Mouse (Mus musculus): Measurements from ENCODE around the gene Arl2. TPM values are rescaled to one million over a fixed set of nuclear protein-coding genes. Genes with fewer than 3 reads are reported as not detected.
"Not testable (repeated sequence)": the region's sequence is repeated elsewhere in the genome, so short reads cannot be mapped to it uniquely, and the experiment has no call there.

Gene Arl2
- total RNA-seq, 2 experiments from 2014 or later = 61.2 to 69.7 TPM

DNA sequence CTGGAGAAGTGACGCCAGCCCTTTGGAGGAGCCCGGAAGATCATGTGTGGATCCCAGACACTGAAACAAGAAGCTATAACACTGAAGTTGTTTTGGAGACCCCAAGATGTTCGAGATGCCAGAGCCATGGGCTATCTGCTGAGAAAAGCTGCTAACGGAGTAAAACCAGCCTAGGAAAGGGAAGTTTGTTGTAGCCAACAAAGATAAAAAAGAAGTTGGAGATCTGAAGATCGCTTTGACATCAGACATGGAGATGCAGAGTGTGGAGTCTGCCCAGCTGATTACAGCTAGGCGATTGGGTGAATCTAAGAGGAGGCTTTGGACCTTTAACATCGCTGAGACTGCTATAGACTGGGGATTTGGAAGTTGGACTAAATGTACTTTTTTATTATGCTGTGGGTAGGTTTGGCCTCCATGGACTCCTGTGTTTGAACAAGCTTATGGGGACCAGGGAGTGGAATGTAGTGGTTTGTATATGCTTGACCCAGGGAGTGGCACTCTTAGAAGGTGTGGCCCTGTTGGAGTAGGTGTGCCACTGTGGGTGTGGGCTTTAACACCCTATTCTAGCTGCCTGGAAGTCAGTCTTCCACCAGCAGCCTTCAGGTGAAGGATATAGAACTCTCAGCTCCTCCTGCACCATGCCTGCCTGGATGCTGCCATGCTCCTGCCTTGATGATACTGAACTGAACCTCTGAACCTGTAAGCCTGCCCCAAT is 10.8 kb downstream of the Arl2 start:
- intact Hi-C loops (cut with DNase I); DNase-seq (ENCODE audit: low spot score in 2 of 2): not testable (repeated sequence)

DNA sequence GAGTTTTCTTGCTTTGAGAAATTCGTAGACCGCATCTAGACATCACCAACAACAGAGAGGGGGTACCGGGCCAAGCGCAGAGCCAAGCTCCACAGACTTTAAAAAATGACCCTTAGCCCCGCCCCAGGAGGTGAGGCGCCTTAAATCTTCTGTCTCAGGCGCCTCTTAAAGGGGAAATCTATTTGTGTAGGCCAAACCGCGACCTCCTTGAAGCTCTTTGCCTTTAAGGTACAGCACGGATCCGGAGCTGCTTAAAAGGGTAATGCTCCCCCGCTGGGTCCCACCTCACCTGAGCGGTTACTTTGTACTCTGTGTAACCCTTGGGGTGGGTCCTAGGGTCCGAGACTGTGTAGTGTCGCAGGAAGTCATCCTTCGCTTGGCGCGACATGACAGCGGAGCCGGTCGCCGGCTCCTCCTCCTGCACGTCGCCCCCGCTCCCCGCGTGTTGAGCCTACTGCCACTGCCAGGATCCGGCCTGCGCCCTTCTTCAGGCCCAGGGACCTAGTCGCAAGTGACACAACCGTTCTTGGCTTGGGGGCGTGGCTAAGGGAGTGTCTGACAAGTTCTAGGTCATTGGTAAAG is 13.5 kb downstream of the Arl2 start, which contains the start of gene Snx15:
TSS of gene Snx15 (minus strand) at position 545 of the 582 bp plus-strand sequence.
- intact Hi-C loops (cut with DNase I) = loop anchor here (5.0 kb wide), 1 partner anchor 109 kb away; the partner anchor contains the start of gene Ppp2r5b
- peak; percentile 93 to 97 for DNase-seq (ENCODE audit: low spot score in 2 of 2)

DNA sequence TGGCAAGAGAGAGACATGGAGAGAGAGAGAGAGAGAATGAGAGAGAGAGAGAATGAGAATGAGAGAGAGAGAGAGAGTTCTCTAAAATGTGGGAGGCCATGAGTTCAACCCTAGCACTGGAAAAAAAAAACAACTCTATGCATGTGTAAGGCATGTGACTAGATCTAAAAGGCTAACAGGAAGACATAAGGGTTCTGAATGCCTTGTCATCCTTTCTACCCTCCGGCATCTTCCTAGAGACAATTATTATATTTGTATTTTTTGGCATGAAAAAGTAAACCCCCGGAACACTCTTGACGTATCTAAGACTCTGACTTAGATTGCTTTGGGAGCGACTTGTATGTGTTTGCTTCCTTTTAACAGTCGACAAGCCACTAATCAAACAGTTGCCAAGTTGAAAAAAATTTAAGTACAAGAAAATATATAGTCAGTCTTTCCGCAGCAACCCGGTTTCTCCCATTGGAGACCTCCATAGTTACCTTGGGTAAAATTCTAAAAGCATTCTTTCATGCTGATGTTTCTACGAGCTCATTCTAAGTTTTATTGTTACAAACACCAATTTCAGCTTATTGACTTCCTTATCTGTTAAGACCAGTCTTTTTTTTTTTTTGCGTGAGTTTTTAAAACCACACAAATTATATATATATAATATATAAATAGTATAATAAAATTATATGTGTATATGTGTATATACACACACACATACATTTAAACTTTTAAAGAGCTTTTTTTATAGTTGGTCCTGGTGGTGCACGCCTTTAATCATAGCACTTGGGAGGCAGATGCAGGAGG is 14.4 kb downstream of the Arl2 start:
- no peak for DNase-seq (ENCODE audit: low spot score in 2 of 2)
- intact Hi-C loops (cut with DNase I) = loop anchor here (5.0 kb wide), 1 partner anchor 110 kb away; the partner anchor contains the start of gene Ppp2r5b

DNA sequence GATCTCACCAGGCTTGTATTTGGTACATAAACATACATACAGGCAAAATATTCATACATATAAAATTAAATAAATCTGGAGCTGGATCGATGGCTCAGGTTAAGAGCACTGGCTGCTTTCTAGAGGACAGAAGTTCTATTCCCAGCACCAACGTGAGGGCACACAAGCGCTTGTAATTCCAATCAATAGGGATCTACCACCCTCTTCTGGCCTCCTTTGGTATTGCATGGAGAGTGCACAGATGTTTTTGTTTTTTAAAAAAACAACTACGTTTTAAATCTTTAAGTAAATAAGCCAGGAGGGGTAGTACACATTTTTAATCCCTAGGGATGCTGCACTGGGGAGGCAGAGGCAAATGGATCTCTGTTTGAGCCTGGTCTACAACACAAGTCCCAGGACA is 15.1 kb downstream of the Arl2 start:
- intact Hi-C loops (cut with DNase I) = loop anchor here (5.0 kb wide), 1 partner anchor 111 kb away; the partner anchor contains the start of gene Ppp2r5b
- peak; percentile 42 to 43 for DNase-seq (ENCODE audit: low spot score in 2 of 2)

DNA sequence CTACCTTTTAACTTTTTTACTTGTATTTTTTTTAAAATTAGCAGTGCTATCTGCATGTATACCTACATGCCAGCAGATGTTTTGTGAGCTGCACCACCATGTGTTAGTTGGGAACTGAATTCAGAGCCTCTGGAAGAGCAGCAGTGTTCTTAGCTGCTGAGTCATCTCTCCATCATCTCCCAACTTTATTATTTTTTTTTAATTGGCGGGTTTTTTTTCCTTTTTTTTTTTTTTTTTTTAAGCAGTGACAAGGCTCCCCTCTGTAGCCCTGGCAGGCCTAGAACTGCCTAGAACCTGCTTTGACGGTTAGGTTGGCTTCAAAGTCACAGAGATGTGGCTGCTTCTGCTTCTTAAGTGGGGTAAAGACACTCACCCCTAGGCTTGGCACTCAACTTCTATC is 16.4 kb downstream of the Arl2 start:
- intact Hi-C loops (cut with DNase I) = loop anchor here (5.0 kb wide), 2 partner anchors 58 to 112 kb away; partner anchors contain the start of genes Ppp2r5b and Tm7sf2
- DNase-seq (ENCODE audit: low spot score in 2 of 2) = no peak

DNA sequence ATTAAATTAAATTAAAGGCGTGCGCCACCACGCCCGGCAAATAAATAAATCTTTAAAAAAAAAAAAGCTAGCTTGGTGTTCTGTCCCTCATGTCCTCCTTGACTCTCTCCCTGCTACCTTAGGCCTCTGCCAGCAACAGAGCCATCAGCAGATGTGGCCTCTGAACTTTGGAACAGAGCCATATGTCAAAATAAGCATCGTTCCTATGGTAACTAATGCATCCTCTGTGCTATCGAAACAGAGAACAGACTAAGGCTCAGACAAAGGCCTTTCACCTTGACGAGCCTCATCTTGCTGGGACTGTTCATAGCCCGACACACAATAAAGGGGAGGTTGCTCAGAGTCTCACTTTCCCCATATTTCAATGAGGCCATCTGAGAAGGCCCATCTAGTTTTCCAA is 18.0 kb downstream of the Arl2 start:
- intact Hi-C loops (cut with DNase I) = loop anchor here (5.0 kb wide), 1 partner anchor 56 kb away; the partner anchor contains the start of gene Tm7sf2
- DNase-seq (ENCODE audit: low spot score in 2 of 2) = no peak

DNA sequence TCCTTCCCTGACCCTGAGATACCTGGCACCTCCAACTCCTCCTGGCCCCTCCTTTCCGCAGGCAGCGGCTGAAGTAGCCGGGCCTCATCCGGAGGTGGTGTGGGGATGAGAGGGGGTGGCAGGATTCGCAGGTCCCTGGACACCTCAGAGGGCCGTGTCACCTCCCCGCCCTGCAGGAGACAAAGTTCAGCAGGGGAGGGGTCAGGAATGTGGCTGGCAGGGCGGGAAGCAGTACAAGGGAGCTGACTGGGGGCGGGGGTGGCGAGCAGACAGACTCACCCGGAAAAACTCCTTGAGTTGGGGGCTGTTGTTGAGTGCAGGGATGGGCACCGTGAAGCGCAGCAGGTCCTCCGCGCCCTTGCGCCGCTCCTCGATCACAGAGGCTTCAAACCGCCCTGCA is 19.6 kb downstream of the Arl2 start:
- intact Hi-C loops (cut with DNase I) = loop anchor here (5.0 kb wide), 1 partner anchor 54 kb away; the partner anchor contains the start of gene Tm7sf2
- DNase-seq (ENCODE audit: low spot score in 2 of 2) = no peak

DNA sequence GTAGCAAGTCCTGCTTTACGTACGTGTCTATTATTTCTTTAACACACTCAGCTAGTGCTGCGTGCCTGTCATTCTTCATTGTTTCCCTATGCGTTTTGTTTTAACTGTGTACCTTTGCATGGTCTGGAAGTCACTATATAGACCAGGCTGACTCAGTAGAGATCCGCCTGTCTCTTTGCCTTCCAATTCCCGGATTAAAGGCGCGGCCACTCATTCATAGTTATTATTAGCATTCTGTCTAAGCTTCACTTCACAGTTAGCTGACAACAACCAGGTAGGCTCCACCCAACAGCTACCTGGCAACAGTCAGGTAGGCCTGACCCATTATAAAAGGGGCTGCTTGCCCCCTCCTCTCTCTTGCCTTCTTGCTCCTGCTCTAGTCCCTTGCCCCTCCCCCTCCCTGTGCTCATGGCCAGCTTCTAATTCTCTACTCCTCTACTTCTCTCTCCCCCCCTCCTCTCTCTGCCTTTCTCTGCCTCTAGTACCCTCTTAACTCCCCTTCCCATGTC is 22.6 kb downstream of the Arl2 start:
- intact Hi-C loops (cut with DNase I) = loop anchor here (2.0 kb wide), 1 partner anchor 34 kb away; the partner anchor contains the start of genes Cdca5 and Zfpl1
- no peak for DNase-seq (ENCODE audit: low spot score in 2 of 2)

DNA sequence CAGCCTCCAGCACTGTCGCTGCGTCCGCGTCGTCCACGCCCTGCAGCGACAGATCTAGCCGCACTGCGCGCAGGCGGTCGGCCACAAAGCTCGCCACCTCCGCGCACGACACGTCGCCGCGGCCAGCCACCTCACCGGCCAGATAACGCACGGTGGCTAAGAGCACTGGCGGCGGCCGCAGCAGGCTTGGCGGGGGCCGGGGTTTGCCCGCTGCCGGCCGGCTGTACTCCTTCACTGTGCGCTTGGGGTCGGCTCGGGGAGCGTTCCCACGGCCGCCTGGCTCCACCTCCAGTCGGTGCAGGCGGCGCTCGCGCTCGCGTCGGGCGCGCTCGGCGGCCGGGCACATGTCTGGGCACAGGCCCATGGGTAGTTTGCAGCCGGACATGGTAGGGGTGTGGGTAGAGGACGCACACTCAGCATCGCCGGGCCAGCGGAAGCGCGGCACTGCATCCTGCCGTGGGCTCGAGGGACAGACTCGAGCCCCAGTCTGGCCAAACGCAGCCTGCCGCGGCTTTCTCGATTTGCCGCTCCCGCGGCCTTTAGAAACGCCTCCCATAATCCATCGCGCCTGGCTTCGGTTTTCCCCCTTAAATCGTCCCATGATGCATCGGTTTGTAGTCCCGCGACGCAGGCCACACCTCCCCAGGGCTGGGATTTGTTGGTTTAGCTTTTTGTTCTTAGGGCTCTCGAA is 23.2 kb downstream of the Arl2 start, which contains the start of gene Sac3d1:
TSS of gene Sac3d1 (minus strand) at position 665 of the 691 bp plus-strand sequence.
- intact Hi-C loops (cut with DNase I) = loop anchor here (2.0 kb wide), 1 partner anchor 33 kb away; the partner anchor contains the start of genes Cdca5 and Zfpl1
- DNase-seq (ENCODE audit: low spot score in 2 of 2) = peak; percentile 91

DNA sequence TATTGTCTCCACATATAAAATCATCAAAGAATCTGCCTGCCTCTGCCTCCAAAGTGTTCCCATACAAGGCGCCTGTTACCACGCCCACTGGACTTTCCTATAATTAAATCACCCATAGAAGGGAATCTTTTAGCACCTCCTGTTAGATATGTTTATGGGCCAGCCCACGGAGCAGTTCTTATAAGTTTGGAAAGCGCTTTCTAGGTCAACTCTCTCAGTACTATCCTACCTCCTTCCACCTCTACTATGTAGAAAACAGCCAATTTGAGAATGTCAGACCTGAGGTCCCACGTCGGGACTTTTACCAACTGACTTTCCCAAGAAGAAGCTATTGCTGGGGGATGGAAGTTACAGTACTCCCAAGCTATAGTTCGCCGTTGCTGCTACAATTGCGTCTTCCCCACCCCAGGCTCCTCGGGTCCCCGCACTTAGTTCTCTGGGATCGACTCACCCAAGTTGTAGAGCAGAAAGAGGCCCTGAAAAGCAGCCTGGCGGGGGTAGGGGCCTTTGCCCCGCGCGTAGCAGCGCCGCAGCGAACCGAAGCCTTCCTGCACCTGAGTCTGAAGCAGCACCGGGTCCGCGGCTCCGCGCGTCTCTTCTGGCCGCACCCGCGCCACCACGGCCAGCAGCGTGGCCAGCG is 23.9 kb downstream of the Arl2 start:
- no peak for DNase-seq (ENCODE audit: low spot score in 2 of 2)
- intact Hi-C loops (cut with DNase I) = no loop called here

DNA sequence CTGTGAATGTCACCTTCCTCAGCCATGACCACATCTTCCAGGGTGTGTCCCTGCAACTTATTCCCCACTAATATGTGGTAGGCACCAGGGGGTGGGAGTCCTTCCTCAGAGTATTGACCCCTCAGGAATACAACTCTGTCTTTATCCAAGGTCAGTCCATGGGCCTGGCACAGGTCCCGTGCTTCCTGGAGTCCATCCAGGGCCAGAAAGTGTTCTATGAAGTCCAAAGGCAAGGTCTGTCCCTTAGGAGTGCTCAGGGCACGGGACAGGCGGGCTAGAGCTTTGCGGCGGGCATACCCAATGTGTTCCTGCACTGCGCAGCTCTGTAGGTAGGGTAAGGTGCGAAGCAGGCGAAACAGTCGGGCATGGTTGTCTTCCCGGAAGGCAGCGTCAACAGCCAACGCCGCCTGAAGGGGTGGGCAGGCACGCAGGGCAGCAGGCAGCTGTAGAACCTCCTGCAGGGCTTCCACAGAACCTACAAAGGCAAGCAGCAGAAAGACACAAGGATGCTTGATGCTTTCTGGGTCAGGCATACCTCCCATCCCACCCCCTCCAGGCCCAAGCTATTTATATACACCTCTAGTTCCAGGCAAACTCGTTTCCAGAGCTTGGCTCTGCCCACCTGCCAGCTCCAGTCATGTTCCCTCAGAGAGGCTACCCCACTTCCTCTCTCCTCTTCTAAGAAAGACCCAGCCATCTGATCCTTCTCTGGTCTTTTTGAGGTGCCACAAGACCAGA is 25.1 kb downstream of the Arl2 start:
- intact Hi-C loops (cut with DNase I) = no loop called here

DNA sequence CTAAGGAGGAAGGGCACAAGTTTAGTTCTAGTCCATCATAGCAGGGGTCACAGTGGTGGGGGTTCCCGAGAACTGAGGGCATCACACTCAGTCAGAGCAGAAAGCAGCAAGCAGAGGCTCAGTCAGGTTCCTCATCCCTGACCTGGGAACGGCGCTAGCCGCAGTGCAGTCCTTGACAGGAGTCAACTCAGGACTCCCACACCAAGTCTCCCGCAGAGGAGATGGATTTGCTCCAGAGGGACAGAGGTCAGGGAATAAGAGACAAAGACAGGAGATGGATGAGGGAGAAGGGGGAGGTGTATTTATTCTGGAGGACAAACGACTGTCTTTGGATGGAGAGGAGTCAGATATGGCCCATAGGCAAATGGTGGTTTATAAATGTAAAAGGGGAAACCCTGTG is 28.2 kb downstream of the Arl2 start:
- no peak for DNase-seq (ENCODE audit: low spot score in 2 of 2)
- intact Hi-C loops (cut with DNase I) = no loop called here

More for the DNA sequence above, 25.1 kb downstream of the Arl2 start:
- peak in 1 of 2 experiments; percentile 48 for DNase-seq (ENCODE audit: low spot score in 2 of 2)

DNA sequence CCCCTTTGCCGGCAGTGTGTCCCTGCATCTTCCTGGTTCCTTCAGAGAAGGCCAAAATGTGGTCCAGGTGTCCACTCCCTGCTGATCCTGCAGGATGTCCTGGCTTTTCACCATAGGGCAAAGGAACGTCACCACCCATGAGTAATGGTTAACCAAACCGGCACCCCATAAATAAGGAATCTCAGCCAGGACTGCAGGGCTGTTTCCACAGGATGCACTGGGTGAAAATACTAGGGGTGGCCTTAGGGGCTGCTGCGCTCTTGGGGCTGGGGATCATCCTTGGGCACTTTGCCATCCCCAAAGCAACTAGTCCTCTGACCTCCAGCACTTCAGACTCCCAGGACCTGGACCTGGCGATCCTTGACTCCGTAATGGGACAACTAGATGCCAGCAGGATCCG is 35.8 kb downstream of the Arl2 start, which contains the start of gene Naaladl1:
TSS of gene Naaladl1 (plus strand) at position 197 of the 400 bp plus-strand sequence.
- intact Hi-C loops (cut with DNase I) = no loop called here
- no peak for DNase-seq (ENCODE audit: low spot score in 2 of 2)

DNA sequence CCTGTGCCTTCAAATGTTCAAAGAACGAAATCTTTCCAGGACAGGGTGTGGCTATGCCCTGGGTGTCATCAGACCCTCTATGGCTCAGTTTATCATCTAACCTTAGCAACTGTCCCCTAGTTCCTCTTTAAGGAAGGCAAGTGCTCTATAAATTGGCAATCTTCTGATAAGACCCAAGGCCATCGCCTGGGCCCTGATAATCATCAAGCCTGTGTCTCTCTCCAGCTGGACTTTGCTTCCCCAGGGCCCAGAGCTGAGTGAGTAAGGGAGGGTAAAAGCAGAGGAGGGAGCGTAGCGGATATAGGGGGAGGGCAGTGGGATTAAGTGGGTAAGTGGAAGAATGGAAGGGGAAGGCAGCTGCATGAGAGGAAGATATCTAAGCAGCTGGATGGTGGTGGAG is 36.9 kb downstream of the Arl2 start:
- intact Hi-C loops (cut with DNase I) = no loop called here
- DNase-seq (ENCODE audit: low spot score in 2 of 2) = no peak

DNA sequence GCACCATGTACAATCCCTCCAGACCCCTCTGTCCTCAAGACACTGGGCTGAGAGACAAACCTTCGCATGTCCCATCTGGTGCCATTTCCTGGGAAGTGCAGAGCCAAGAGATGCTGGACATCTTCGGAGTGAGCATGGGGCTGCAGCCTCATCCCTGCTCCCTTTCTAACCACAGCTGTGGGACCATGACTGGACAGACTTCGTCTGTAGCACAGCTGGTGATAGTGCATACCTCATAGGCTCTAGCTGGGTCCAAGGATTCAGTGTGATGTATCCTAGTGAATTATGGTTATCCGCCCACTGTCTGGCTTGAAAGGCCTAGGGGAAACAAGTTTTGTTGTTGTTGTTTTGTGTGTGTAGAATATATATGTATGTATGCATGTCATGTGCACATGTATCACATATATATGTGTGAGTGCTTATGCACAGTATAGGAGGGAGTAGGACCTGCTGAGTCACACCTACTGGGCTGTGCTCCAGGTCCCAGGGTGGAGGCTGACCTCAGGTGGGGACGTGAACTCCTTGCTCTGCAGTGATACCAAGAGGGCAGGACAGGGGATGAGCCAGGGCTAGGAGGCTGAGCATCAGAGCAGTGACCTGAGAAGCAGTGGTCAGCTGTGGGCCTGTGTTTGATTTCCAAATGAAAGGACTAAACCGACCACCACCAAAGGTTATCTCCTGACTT is 39.0 kb downstream of the Arl2 start:
- intact Hi-C loops (cut with DNase I) = no loop called here
- DNase-seq (ENCODE audit: low spot score in 2 of 2) = no peak

DNA sequence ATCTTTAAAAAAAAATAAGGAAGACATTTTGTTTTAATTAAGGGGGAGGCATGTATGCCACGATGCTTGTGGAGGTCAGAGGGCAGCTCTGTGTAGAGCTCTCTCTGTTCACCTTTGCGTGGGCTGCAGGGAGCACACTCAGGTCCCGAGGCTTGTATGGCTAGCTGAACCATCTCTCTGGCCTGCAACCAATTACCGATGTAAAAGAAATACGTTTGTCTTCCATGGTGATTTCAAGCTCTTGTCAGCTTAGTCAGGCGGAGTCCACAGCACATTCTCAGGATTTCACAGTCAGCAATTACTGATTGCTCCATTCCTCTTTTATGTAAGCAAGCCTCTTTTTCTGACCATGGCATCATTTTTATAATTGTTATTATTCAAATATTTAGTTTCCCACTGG is 40.2 kb downstream of the Arl2 start:
- no peak for DNase-seq (ENCODE audit: low spot score in 2 of 2)
- intact Hi-C loops (cut with DNase I) = no loop called here

DNA sequence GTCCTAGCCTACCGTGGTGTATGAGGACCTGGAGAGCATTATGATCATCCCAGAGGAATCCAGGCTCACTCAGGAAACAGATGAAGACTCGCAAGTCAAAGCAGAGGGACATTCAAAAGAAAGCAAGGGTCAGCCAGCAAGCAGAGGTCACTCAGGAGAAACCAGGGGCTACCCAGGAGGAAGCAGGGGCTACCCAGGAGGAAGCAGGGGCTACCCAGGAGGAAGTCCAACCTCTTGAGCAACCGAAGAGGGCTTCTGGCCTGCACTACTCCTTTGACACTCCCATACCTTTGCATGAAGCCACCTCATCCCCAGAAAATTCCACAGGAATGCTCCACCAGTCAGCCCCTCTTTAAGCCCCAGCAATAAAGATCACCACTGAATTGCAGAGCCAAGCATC is 43.5 kb downstream of the Arl2 start:
- no peak for DNase-seq (ENCODE audit: low spot score in 2 of 2)
- intact Hi-C loops (cut with DNase I) = no loop called here

All from left cerebral cortex, postnatal 14 days (tissue).